Mouse (Mus musculus) WW6 (cell line): ENCODE data around the gene Pex5.
A peak's percentile ranks its signal among the peaks of the same experiment; 100 is the strongest.

Experiments used
- DNase-seq: peaks from one replicate; pipeline ENCODE4 v3.0.0-alpha.2; 2013; ENCODE audit warnings: low read depth, low spot score

The Pex5 gene

GRCm38 (mm10) chr6:124360549-124360948, 54.3 kb downstream of the Pex5 start:
- peak; percentile 53 for DNase-seq

GRCm38 (mm10) chr6:124358953-124359352, 55.9 kb downstream of the Pex5 start:
- no peak for DNase-seq

GRCm38 (mm10) chr6:124353246-124353645, 61.6 kb downstream of the Pex5 start:
- no peak for DNase-seq
